In the genomic region with DNA sequence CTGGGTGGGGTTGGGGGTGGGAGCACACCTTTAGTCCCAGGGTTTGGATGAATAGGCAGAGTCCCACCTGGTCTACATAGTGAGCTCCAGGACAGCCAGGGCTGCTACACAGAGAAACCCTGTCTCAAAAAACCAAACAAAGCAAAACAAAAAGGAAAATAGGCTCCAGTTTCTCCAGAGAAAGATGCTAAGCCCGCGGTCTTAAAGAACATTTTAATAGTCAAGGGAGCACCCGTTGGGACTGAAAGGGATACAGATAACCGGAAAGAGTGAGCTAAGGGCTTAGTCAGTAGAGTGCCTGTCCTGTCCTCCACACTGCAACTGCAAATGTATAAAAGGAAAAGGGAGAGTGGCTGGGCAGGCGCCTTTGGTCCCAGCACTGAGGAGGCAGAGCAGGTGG, we compare ENCODE assay signal across 37 mouse cellular contexts. TPM values are rescaled to one million over a fixed set of nuclear protein-coding genes. Genes with fewer than 3 reads are reported as not detected.
DNase-seq lines count a peak whose midpoint lies in the region; ATAC-seq and TF ChIP-seq lines count a peak whose summit lies in the region.
"Had no signal": no experiment of that assay in that cellular context is flagged by ENCODE, and none has a peak within 500 bp of the region (broad histone marks: within the 10 kb centered on the region; RNA-seq: fewer than 3 reads in every experiment).

No protein-coding gene starts in this region.

- peak overlapping the region; percentile 26; the same call in 1 of the 2 replicates for H3K9ac ChIP-seq in ES-Bruce4 (ENCODE audit: low read depth, poor library complexity, severe bottlenecking)
- H3K9ac ChIP-seq in liver, embryonic 13.5 days: no peak overlapping the region
- H3K9ac ChIP-seq: embryonic facial prominence, embryonic 13.5 days; forebrain, embryonic 13.5 days; heart, embryonic 13.5 days; hindbrain, embryonic 14.5 days had no signal

- peaks cover 6% of the 10 kb centered on the region; the same call in 1 of the 2 replicates for H3K9me3 ChIP-seq in E14TG2a.4 (ENCODE audit: low read length)
- H3K9me3 ChIP-seq in ES-Bruce4 (replicated peaks; ENCODE audit: control insufficient read depth, insufficient read depth, low read length, poor library complexity, severe bottlenecking): no peaks in the 10 kb centered on the region
- H3K9me3 ChIP-seq in liver, embryonic 13.5 days (replicated peaks): no peaks in the 10 kb centered on the region
- H3K9me3 ChIP-seq: embryonic facial prominence, embryonic 10.5 days; embryonic facial prominence, embryonic 13.5 days; forebrain, embryonic 10.5 days; forebrain, embryonic 13.5 days; heart, embryonic 10.5 days; heart, embryonic 13.5 days had no signal

- no peak for TF ChIP-seq POLR2A in ES-Bruce4 (IDR thresholded peaks at IDR 0.05; ENCODE audit: insufficient read depth, low read length)

- H3K36me3 ChIP-seq in E14TG2a.4 (ENCODE audit: insufficient read depth, low read length) (no peaks in the 10 kb centered on the region), ES-Bruce4 (ENCODE audit: control insufficient read depth, insufficient read depth, low read length, poor library complexity, severe bottlenecking) (no peaks in the 10 kb centered on the region)
- 0 out of 2 replicates have a peak, but pooled peaks cover 2% of the 10 kb centered on the region for H3K36me3 ChIP-seq in liver, embryonic 13.5 days
- H3K36me3 ChIP-seq: embryonic facial prominence, embryonic 10.5 days; embryonic facial prominence, embryonic 13.5 days; forebrain, embryonic 10.5 days; heart, embryonic 10.5 days; heart, embryonic 13.5 days had no signal

- no peak for ATAC-seq in liver, embryonic 13.5 days (ENCODE audit: low read depth)
- ATAC-seq: CD4-positive, CD25-positive, alpha-beta regulatory T cell, adult 4 months; forebrain, embryonic 13.5 days; forebrain, embryonic 16.5 days; hindbrain, postnatal 0 days; inflammation-experienced regulatory T-cells, adult 6 months; intestine, embryonic 16.5 days had no signal

- no peak for TF ChIP-seq CTCF in E14TG2a.4 (conservative IDR thresholded peaks at IDR 0.05; ENCODE audit: low read length)
- TF ChIP-seq CTCF in ES-Bruce4 (IDR thresholded peaks at IDR 0.05; ENCODE audit: low read depth, low read length): no peak

- 66% methylated on average over 5 of the region's 5 CpGs for WGBS in liver, embryonic 13.5 days (ENCODE audit: insufficient replicate concordance)

- peak overlapping the region; percentile 100 for H3K27ac ChIP-seq in ES-Bruce4 (ENCODE audit: insufficient read depth, low read length)
- peak overlapping the region; percentile 43 for H3K27ac ChIP-seq in liver, embryonic 13.5 days
- H3K27ac ChIP-seq: embryonic facial prominence, embryonic 10.5 days; embryonic facial prominence, embryonic 13.5 days; forebrain, embryonic 10.5 days; forebrain, embryonic 13.5 days; heart, embryonic 10.5 days; heart, embryonic 13.5 days; hindbrain, embryonic 14.5 days; hindbrain, postnatal 0 days had no signal

- H3K4me1 ChIP-seq in E14TG2a.4 (replicated peaks; ENCODE audit: low read depth, low read length): peaks cover 73% of the 10 kb centered on the region
- H3K4me1 ChIP-seq in ES-Bruce4 (ENCODE audit: control insufficient read depth, insufficient read depth, low read length): peaks cover 3% of the 10 kb centered on the region
- H3K4me1 ChIP-seq in liver, embryonic 13.5 days (replicated peaks): 0 out of 2 replicates have a peak, but pooled peaks cover 3% of the 10 kb centered on the region
- H3K4me1 ChIP-seq: embryonic facial prominence, embryonic 13.5 days; heart, embryonic 13.5 days had no signal

- no peak overlapping the region for H3K4me2 ChIP-seq in liver, embryonic 13.5 days
- H3K4me2 ChIP-seq: embryonic facial prominence, embryonic 13.5 days; forebrain, embryonic 13.5 days; heart, embryonic 13.5 days; hindbrain, embryonic 14.5 days had no signal

- DNase-seq in R1 (ENCODE audit: low read depth, low spot score): peak; percentile 83
- no peak for DNase-seq in liver, embryonic 13.5 days
- no peak for DNase-seq in ovary, postnatal 36 days (ENCODE audit: low spot score)
- no peak for DNase-seq in left cerebral cortex, adult 8-10 months (ENCODE audit: low spot score in 2 of 2)
- no peak for DNase-seq in gastrocnemius, postnatal 25 days
- DNase-seq: adrenal gland, postnatal 10 days; adrenal gland, postnatal 36 days; cerebellum, adult 11 months; cerebellum, adult 2 months; cerebellum, postnatal 10 days; cerebellum, postnatal 36 days; embryo, embryonic 11 days; gastrocnemius, postnatal 10 days; heart, adult 11 months; heart, postnatal 14 days; heart, postnatal 4 days had no signal

- TF ChIP-seq EP300 in ES-Bruce4 (IDR thresholded peaks at IDR 0.05; ENCODE audit: insufficient read depth, low read depth, low read length): no peak

- H3K27me3 ChIP-seq in E14TG2a.4 (ENCODE audit: insufficient read depth, low read length): no peaks in the 10 kb centered on the region
- H3K27me3 ChIP-seq in ES-Bruce4 (ENCODE audit: control insufficient read depth, insufficient read depth, low read length, poor library complexity, severe bottlenecking): no peaks in the 10 kb centered on the region
- no peaks in the 10 kb centered on the region for H3K27me3 ChIP-seq in liver, embryonic 13.5 days
- H3K27me3 ChIP-seq: embryonic facial prominence, embryonic 13.5 days had no signal

- peak overlapping the region; percentile 37; the same call in 1 of the 2 replicates for H3K4me3 ChIP-seq in E14TG2a.4 (replicated peaks; ENCODE audit: low read length)
- H3K4me3 ChIP-seq in ES-Bruce4 (ENCODE audit: low read depth, low read length): no peak overlapping the region
- no peak overlapping the region for H3K4me3 ChIP-seq in liver, embryonic 13.5 days (replicated peaks)
- H3K4me3 ChIP-seq: embryonic facial prominence, embryonic 10.5 days; embryonic facial prominence, embryonic 13.5 days; erythroblast, embryonic 14.5 days; forebrain, embryonic 10.5 days; forebrain, embryonic 13.5 days; heart, embryonic 10.5 days; heart, embryonic 13.5 days had no signal

RNA-seq across cellular contexts. Expression of a gene that starts 3.1 kb away (rescaled TPM):
- polyA plus RNA-seq in ES-Bruce4 (2011; ENCODE audit: insufficient read depth, insufficient read length, low read depth, missing spikeins): not detected in 2 replicates
- 1.6 and 2.0 TPM in 2 replicates for polyA plus RNA-seq in liver, embryonic 13.5 days (2015; fragmentation: Nextera tagmentation; extraction: Ambion mirVana)
- not detected for total RNA-seq in left cerebral cortex, adult 8-10 months (2022)
- total RNA-seq in gastrocnemius, postnatal 25 days (2021): not detected
- total RNA-seq: adrenal gland, adult 18-20 months; adrenal gland, postnatal 36 days; gastrocnemius, adult 18-20 months; gastrocnemius, postnatal 10 days; heart, postnatal 14 days; heart, postnatal 4 days; hindbrain, postnatal 0 days had no signal
- polyA plus RNA-seq: C2C12; CD4-positive, CD25-positive, alpha-beta regulatory T cell, adult 4 months; cerebellum, adult 2 months; cortical plate, adult 2 months; embryonic facial prominence, embryonic 13.5 days; erythroblast, embryonic 14.5 days; forebrain, embryonic 10.5 days; forebrain, embryonic 13.5 days; forebrain, embryonic 16.5 days; heart, embryonic 13.5 days; heart, embryonic 16.5 days; hindbrain, embryonic 11.5 days; hindbrain, embryonic 14.5 days; hindbrain, postnatal 0 days; inflammation-experienced regulatory T-cells, adult 6 months; intestine, embryonic 16.5 days had no signal

RNA-seq across cellular contexts. Expression of a gene that starts 12.9 kb away (rescaled TPM):
- polyA plus RNA-seq in ES-Bruce4 (2011; ENCODE audit: insufficient read depth, insufficient read length, low read depth, missing spikeins): not detected in 2 replicates
- polyA plus RNA-seq in liver, embryonic 13.5 days (2015; fragmentation: Nextera tagmentation; extraction: Ambion mirVana): 0.32 and 0.38 TPM in 2 replicates
- under 1 TPM; 0.09 to 0.18 (median 0.16) TPM for total RNA-seq in left cerebral cortex, adult 8-10 months (2022)
- not detected for total RNA-seq in gastrocnemius, postnatal 25 days (2021)
- total RNA-seq: adrenal gland, adult 18-20 months; adrenal gland, postnatal 36 days; gastrocnemius, adult 18-20 months; gastrocnemius, postnatal 10 days; heart, postnatal 14 days; heart, postnatal 4 days; hindbrain, postnatal 0 days had no signal
- polyA plus RNA-seq: C2C12; CD4-positive, CD25-positive, alpha-beta regulatory T cell, adult 4 months; cerebellum, adult 2 months; embryonic facial prominence, embryonic 10.5 days; erythroblast, embryonic 14.5 days; forebrain, embryonic 10.5 days; forebrain, embryonic 16.5 days; heart, embryonic 10.5 days; heart, embryonic 13.5 days; heart, embryonic 16.5 days; hindbrain, postnatal 0 days; inflammation-experienced regulatory T-cells, adult 6 months; intestine, embryonic 16.5 days had no signal

RNA-seq across cellular contexts. Expression of a gene that starts 13.0 kb away (rescaled TPM):
- 107 and 122 TPM in 2 replicates for polyA plus RNA-seq in ES-Bruce4 (2011; ENCODE audit: insufficient read depth, insufficient read length, low read depth, missing spikeins)
- polyA plus RNA-seq in liver, embryonic 13.5 days (2015; fragmentation: Nextera tagmentation; extraction: Ambion mirVana): 14.4 and 15.3 TPM in 2 replicates
- 100 to 1,000 TPM; 247 to 279 (median 255) TPM for total RNA-seq in left cerebral cortex, adult 8-10 months (2022)
- 100 to 1,000 TPM in 1 of 2 experiments, 10 to 100 TPM in 1; 97.8 to 120 TPM for total RNA-seq in gastrocnemius, postnatal 25 days (2021)

RNA-seq across cellular contexts. Expression of a gene that starts 25.3 kb away (rescaled TPM):
- polyA plus RNA-seq in ES-Bruce4 (2011; ENCODE audit: insufficient read depth, insufficient read length, low read depth, missing spikeins): 19.8 and 21.4 TPM in 2 replicates
- polyA plus RNA-seq in liver, embryonic 13.5 days (2015; fragmentation: Nextera tagmentation; extraction: Ambion mirVana): 0.21 and 0.31 TPM in 2 replicates
- 1 to 10 TPM; 2.9 to 5.4 (median 3.2) TPM for total RNA-seq in left cerebral cortex, adult 8-10 months (2022)
- total RNA-seq in gastrocnemius, postnatal 25 days (2021): 1 to 10 TPM in 1 of 2 experiments, under 1 TPM in 1; 0.74 to 1.5 TPM
- polyA plus RNA-seq: erythroblast, embryonic 14.5 days had no signal

RNA-seq across cellular contexts. Expression of a gene that starts 45.4 kb away (rescaled TPM):
- polyA plus RNA-seq in ES-Bruce4 (2011; ENCODE audit: insufficient read depth, insufficient read length, low read depth, missing spikeins): 8.5 and 9.1 TPM in 2 replicates
- 14.0 and 15.1 TPM in 2 replicates for polyA plus RNA-seq in liver, embryonic 13.5 days (2015; fragmentation: Nextera tagmentation; extraction: Ambion mirVana)
- total RNA-seq in left cerebral cortex, adult 8-10 months (2022): 1 to 10 TPM in 2 of 4 experiments, under 1 TPM in 2; 0.74 to 2.6 (median 1.6) TPM
- total RNA-seq in gastrocnemius, postnatal 25 days (2021): 1 to 10 TPM; 1.4 to 1.7 TPM
